Mouse (Mus musculus) kidney, adult 9 months (tissue): ENCODE data around the gene Selenoi.
"Not testable (repeated sequence)": the region's sequence is repeated elsewhere in the genome, so short reads cannot be mapped to it uniquely, and the experiment has no call there.

Experiments used
- DNase-seq: peaks from one replicate; pipeline ENCODE4 v3.0.0; 2022

The Selenoi gene

GRCm38 (mm10) chr5:30232271-30232971, at the start of gene Selenoi:
TSS of gene Selenoi (plus strand) at chr5:30232581.
- peak; percentile 100 for DNase-seq

- no peak for DNase-seq
These were observed 44.5 kb upstream of the Selenoi start for GRCm38 (mm10) chr5:30187687-30188485.

- DNase-seq: no peak
These were observed 39.9 kb upstream of the Selenoi start for GRCm38 (mm10) chr5:30192452-30192851.

GRCm38 (mm10) chr5:30195340-30195739, 37.0 kb upstream of the Selenoi start:
- DNase-seq: no peak

GRCm38 (mm10) chr5:30198257-30198656, 34.1 kb upstream of the Selenoi start:
- DNase-seq: no peak

- peak; percentile 30 for DNase-seq
These were observed 30.9 kb upstream of the Selenoi start for GRCm38 (mm10) chr5:30201521-30201920.

- DNase-seq: no peak
These were observed 30.2 kb upstream of the Selenoi start for GRCm38 (mm10) chr5:30202221-30202620.

- no peak for DNase-seq
These were observed 29.0 kb upstream of the Selenoi start for GRCm38 (mm10) chr5:30203216-30203885.

GRCm38 (mm10) chr5:30204441-30204840, 27.9 kb upstream of the Selenoi start:
- DNase-seq: no peak

- no peak for DNase-seq
These were observed 27.3 kb upstream of the Selenoi start for GRCm38 (mm10) chr5:30205034-30205433.

- no peak for DNase-seq
These were observed 26.9 kb upstream of the Selenoi start, which contains the start of gene Adgrf3 for GRCm38 (mm10) chr5:30205493-30205892. TSS of gene Adgrf3 (minus strand) at chr5:30205722.

GRCm38 (mm10) chr5:30207276-30207675, 25.1 kb upstream of the Selenoi start:
- peak; percentile 41 for DNase-seq

- DNase-seq: not testable (repeated sequence)
These were observed 21.6 kb upstream of the Selenoi start for GRCm38 (mm10) chr5:30210758-30211157.

GRCm38 (mm10) chr5:30214889-30215288, 17.5 kb upstream of the Selenoi start:
- DNase-seq: peak; percentile 61

- no peak for DNase-seq
These were observed 16.4 kb upstream of the Selenoi start for GRCm38 (mm10) chr5:30215970-30216369.

- DNase-seq: no peak
These were observed 12.7 kb upstream of the Selenoi start for GRCm38 (mm10) chr5:30219715-30220114.

GRCm38 (mm10) chr5:30220666-30221065, 11.7 kb upstream of the Selenoi start:
- no peak for DNase-seq

- DNase-seq: no peak
These were observed 9.7 kb upstream of the Selenoi start for GRCm38 (mm10) chr5:30222681-30223080.

GRCm38 (mm10) chr5:30230901-30231300, 1.5 kb upstream of the Selenoi start:
- DNase-seq: peak; percentile 29

- DNase-seq: no peak
These were observed 500 bp upstream of the Selenoi start for GRCm38 (mm10) chr5:30231891-30232270.

GRCm38 (mm10) chr5:30233042-30233441, 661 bp downstream of the Selenoi start:
- peak; percentile 22 for DNase-seq

- no peak for DNase-seq
These were observed 1.6 kb downstream of the Selenoi start for GRCm38 (mm10) chr5:30233979-30234378.

- no peak for DNase-seq
These were observed 3.3 kb downstream of the Selenoi start for GRCm38 (mm10) chr5:30235641-30236126.
